Mouse (Mus musculus): ENCODE results near the gene Alpl. TPM values are rescaled to one million over a fixed set of nuclear protein-coding genes. Genes with fewer than 3 reads are reported as not detected.

The Alpl gene
- polyA plus RNA-seq, 1 experiment: 14.0 TPM

GRCm38 (mm10) chr4:137724212-137724611, 72.0 kb downstream of the Alpl start:
- DNase-seq (ENCODE audit: low read depth): no peak
- no peak for TF ChIP-seq POLR2A (IDR thresholded peaks at IDR 0.05; ENCODE audit: borderline replicate concordance, extremely low read depth, insufficient read depth, insufficient read length, poor library complexity, severe bottlenecking)

- no peak for TF ChIP-seq CTCF (IDR thresholded peaks at IDR 0.05; ENCODE audit: borderline replicate concordance, extremely low read depth, insufficient read depth, insufficient read length)
- TF ChIP-seq POLR2A (IDR thresholded peaks at IDR 0.05; ENCODE audit: borderline replicate concordance, extremely low read depth, insufficient read depth, insufficient read length, poor library complexity, severe bottlenecking): no peak
- no peak for DNase-seq (ENCODE audit: low read depth)
These were observed 72.7 kb downstream of the Alpl start for GRCm38 (mm10) chr4:137723527-137723926.

GRCm38 (mm10) chr4:137722692-137723427, 73.3 kb downstream of the Alpl start:
- TF ChIP-seq POLR2A (IDR thresholded peaks at IDR 0.05; ENCODE audit: borderline replicate concordance, extremely low read depth, insufficient read depth, insufficient read length, poor library complexity, severe bottlenecking) (no peak), CTCF (IDR thresholded peaks at IDR 0.05; ENCODE audit: borderline replicate concordance, extremely low read depth, insufficient read depth, insufficient read length) (peak; percentile 96)

GRCm38 (mm10) chr4:137722230-137722629, 74.0 kb downstream of the Alpl start:
- no peak for TF ChIP-seq POLR2A (IDR thresholded peaks at IDR 0.05; ENCODE audit: borderline replicate concordance, extremely low read depth, insufficient read depth, insufficient read length, poor library complexity, severe bottlenecking)
- no peak for DNase-seq (ENCODE audit: low read depth)

More at GRCm38 (mm10) chr4:137722692-137723427, 73.3 kb downstream of the Alpl start:
- peak; percentile 86 for DNase-seq (ENCODE audit: low read depth)

- TF ChIP-seq CTCF (IDR thresholded peaks at IDR 0.05; ENCODE audit: borderline replicate concordance, extremely low read depth, insufficient read depth, insufficient read length) (no peak), POLR2A (IDR thresholded peaks at IDR 0.05; ENCODE audit: borderline replicate concordance, extremely low read depth, insufficient read depth, insufficient read length, poor library complexity, severe bottlenecking) (no peak)
These were observed 74.6 kb downstream of the Alpl start for GRCm38 (mm10) chr4:137721563-137721962.

GRCm38 (mm10) chr4:137719378-137720077, 76.7 kb downstream of the Alpl start:
- peak; percentile 80 for DNase-seq (ENCODE audit: low read depth)
- no peak for TF ChIP-seq CTCF (IDR thresholded peaks at IDR 0.05; ENCODE audit: borderline replicate concordance, extremely low read depth, insufficient read depth, insufficient read length)
- no peak for TF ChIP-seq POLR2A (IDR thresholded peaks at IDR 0.05; ENCODE audit: borderline replicate concordance, extremely low read depth, insufficient read depth, insufficient read length, poor library complexity, severe bottlenecking)

More at GRCm38 (mm10) chr4:137721563-137721962, 74.6 kb downstream of the Alpl start:
- DNase-seq (ENCODE audit: low read depth): no peak

- DNase-seq (ENCODE audit: low read depth): no peak
- no peak for TF ChIP-seq CTCF (IDR thresholded peaks at IDR 0.05; ENCODE audit: borderline replicate concordance, extremely low read depth, insufficient read depth, insufficient read length)
- no peak for TF ChIP-seq POLR2A (IDR thresholded peaks at IDR 0.05; ENCODE audit: borderline replicate concordance, extremely low read depth, insufficient read depth, insufficient read length, poor library complexity, severe bottlenecking)
These were observed 78.5 kb downstream of the Alpl start for GRCm38 (mm10) chr4:137717671-137718070.

- TF ChIP-seq POLR2A (IDR thresholded peaks at IDR 0.05; ENCODE audit: borderline replicate concordance, extremely low read depth, insufficient read depth, insufficient read length, poor library complexity, severe bottlenecking): no peak
- no peak for TF ChIP-seq CTCF (IDR thresholded peaks at IDR 0.05; ENCODE audit: borderline replicate concordance, extremely low read depth, insufficient read depth, insufficient read length)
These were observed 79.2 kb downstream of the Alpl start for GRCm38 (mm10) chr4:137717005-137717404.

GRCm38 (mm10) chr4:137714020-137714624, 82.1 kb downstream of the Alpl start:
- DNase-seq (ENCODE audit: low read depth): no peak
- TF ChIP-seq CTCF (IDR thresholded peaks at IDR 0.05; ENCODE audit: borderline replicate concordance, extremely low read depth, insufficient read depth, insufficient read length): peak; percentile 58
- no peak for TF ChIP-seq POLR2A (IDR thresholded peaks at IDR 0.05; ENCODE audit: borderline replicate concordance, extremely low read depth, insufficient read depth, insufficient read length, poor library complexity, severe bottlenecking)

More at GRCm38 (mm10) chr4:137717005-137717404, 79.2 kb downstream of the Alpl start:
- no peak for DNase-seq (ENCODE audit: low read depth)

- no peak for DNase-seq (ENCODE audit: low read depth)
- TF ChIP-seq POLR2A (IDR thresholded peaks at IDR 0.05; ENCODE audit: borderline replicate concordance, extremely low read depth, insufficient read depth, insufficient read length, poor library complexity, severe bottlenecking) (no peak), CTCF (IDR thresholded peaks at IDR 0.05; ENCODE audit: borderline replicate concordance, extremely low read depth, insufficient read depth, insufficient read length) (no peak)
These were observed 83.2 kb downstream of the Alpl start for GRCm38 (mm10) chr4:137712963-137713362.

- TF ChIP-seq POLR2A (IDR thresholded peaks at IDR 0.05; ENCODE audit: borderline replicate concordance, extremely low read depth, insufficient read depth, insufficient read length, poor library complexity, severe bottlenecking): peak; percentile 63; the same call in 1 of the 2 replicates
- TF ChIP-seq CTCF (IDR thresholded peaks at IDR 0.05; ENCODE audit: borderline replicate concordance, extremely low read depth, insufficient read depth, insufficient read length): no peak
These were observed 88.8 kb downstream of the Alpl start for GRCm38 (mm10) chr4:137707216-137707990.

More at GRCm38 (mm10) chr4:137707216-137707990, 88.8 kb downstream of the Alpl start:
- DNase-seq (ENCODE audit: low read depth): peak; percentile 93
